ENCODE assay signal across 9 mouse cellular contexts in genomic region chr4:32481366-32482055, GRCm38 (mm10).
DNase-seq lines count a peak whose midpoint lies in the region; ATAC-seq lines count a peak whose summit lies in the region.
"Had no signal": no experiment of that assay in that cellular context is flagged by ENCODE, and none has a peak within 500 bp of the region (broad histone marks: within the 10 kb centered on the region; RNA-seq: fewer than 3 reads in every experiment).

No protein-coding gene starts in this region.

- no peak overlapping the region for H3K27ac ChIP-seq in kidney, embryonic 16.5 days (ENCODE audit: low read length)
- H3K27ac ChIP-seq in kidney, embryonic 14.5 days (ENCODE audit: low read depth, low read length): no peak overlapping the region
- peak overlapping the region; percentile 89 for H3K27ac ChIP-seq in midbrain, embryonic 10.5 days (replicated peaks)

- no peak overlapping the region for H3K4me3 ChIP-seq in kidney, embryonic 16.5 days (ENCODE audit: low read length)
- no peak overlapping the region for H3K4me3 ChIP-seq in kidney, embryonic 14.5 days (ENCODE audit: low read length)
- peak overlapping the region; percentile 16; the same call in 1 of the 2 replicates for H3K4me3 ChIP-seq in midbrain, embryonic 10.5 days

- H3K27me3 ChIP-seq in kidney, embryonic 16.5 days (ENCODE audit: insufficient read depth, low read length): no peaks in the 10 kb centered on the region
- no peaks in the 10 kb centered on the region for H3K27me3 ChIP-seq in kidney, embryonic 14.5 days (ENCODE audit: control insufficient read depth, insufficient read depth, low read length)
- no peaks in the 10 kb centered on the region for H3K27me3 ChIP-seq in midbrain, embryonic 10.5 days (ENCODE audit: low read depth, poor library complexity, severe bottlenecking)

- no peaks in the 10 kb centered on the region for H3K9me3 ChIP-seq in kidney, embryonic 16.5 days (ENCODE audit: low read length)
- no peaks in the 10 kb centered on the region for H3K9me3 ChIP-seq in kidney, embryonic 14.5 days (ENCODE audit: control insufficient read depth, low read length)
- no peaks in the 10 kb centered on the region for H3K9me3 ChIP-seq in midbrain, embryonic 10.5 days (replicated peaks)
- H3K9me3 ChIP-seq: G1E had no signal

- 0 out of 2 replicates have a peak, but pooled peaks have one; percentile 19 for ATAC-seq in kidney, embryonic 16.5 days (ENCODE audit: low FRiP score, low TSS enrichment)
- ATAC-seq in kidney, embryonic 14.5 days (ENCODE audit: low FRiP score, low TSS enrichment): no peak

- peak; percentile 39 for DNase-seq in cerebellum, adult 9-11 months
- peak; percentile 30 for DNase-seq in gastrocnemius, postnatal 25 days
- DNase-seq in midbrain, embryonic 10.5 days (ENCODE audit: low spot score): peak; percentile 64
- DNase-seq in spleen, postnatal 36 days (ENCODE audit: low spot score in 2 of 2): no peak
- DNase-seq in thymus, postnatal 25 days: no peak
- DNase-seq in c-Kit-positive CD71-positive TER-119-positive erythroid progenitor cells, embryonic 14.5 days (ENCODE audit: low spot score): no peak

- no peak overlapping the region for H3K9ac ChIP-seq in kidney, embryonic 16.5 days (replicated peaks; ENCODE audit: low read length)
- H3K9ac ChIP-seq in kidney, embryonic 14.5 days (ENCODE audit: low read depth, low read length): no peak overlapping the region

- WGBS in kidney, embryonic 16.5 days: 26% methylated on average over 18 of the region's 18 CpGs
- 26% methylated on average over 18 of the region's 18 CpGs for WGBS in kidney, embryonic 14.5 days
- 20% methylated on average over 18 of the region's 18 CpGs for WGBS in midbrain, embryonic 10.5 days

- peaks cover 6% of the 10 kb centered on the region; the same call in 1 of the 2 replicates for H3K4me1 ChIP-seq in kidney, embryonic 16.5 days (ENCODE audit: insufficient read depth, low read length)
- no peaks in the 10 kb centered on the region for H3K4me1 ChIP-seq in kidney, embryonic 14.5 days (ENCODE audit: control insufficient read depth, insufficient read depth, low read length)
- H3K4me1 ChIP-seq in midbrain, embryonic 10.5 days: peaks cover 83% of the 10 kb centered on the region

- H3K36me3 ChIP-seq in kidney, embryonic 16.5 days (ENCODE audit: insufficient read depth, low read length): no peaks in the 10 kb centered on the region
- no peaks in the 10 kb centered on the region for H3K36me3 ChIP-seq in kidney, embryonic 14.5 days (ENCODE audit: control insufficient read depth, insufficient read depth, low read length)
- H3K36me3 ChIP-seq in midbrain, embryonic 10.5 days: no peaks in the 10 kb centered on the region
- H3K36me3 ChIP-seq: G1E had no signal

- 0 out of 2 replicates have a peak overlapping the region, but pooled peaks have one; percentile 4 for H3K4me2 ChIP-seq in kidney, embryonic 16.5 days (replicated peaks; ENCODE audit: low read depth, low read length)
- no peak overlapping the region; the same call in 1 of the 2 replicates for H3K4me2 ChIP-seq in kidney, embryonic 14.5 days (replicated peaks; ENCODE audit: low read depth, low read length)

Comparison
In these comparisons a context has a peak if more than half of its experiments do, and no peak if none do; other contexts are left out.
1. DNase-seq: peak in cerebellum, adult 9-11 months (single experiment), gastrocnemius, postnatal 25 days (single experiment) and midbrain, embryonic 10.5 days (single experiment); none in spleen, postnatal 36 days (0 of 2), thymus, postnatal 25 days (single experiment) and c-Kit-positive CD71-positive TER-119-positive erythroid progenitor cells, embryonic 14.5 days (single experiment).